Mouse (Mus musculus): ENCODE results near the gene Agmo.

The Agmo gene

DNA sequence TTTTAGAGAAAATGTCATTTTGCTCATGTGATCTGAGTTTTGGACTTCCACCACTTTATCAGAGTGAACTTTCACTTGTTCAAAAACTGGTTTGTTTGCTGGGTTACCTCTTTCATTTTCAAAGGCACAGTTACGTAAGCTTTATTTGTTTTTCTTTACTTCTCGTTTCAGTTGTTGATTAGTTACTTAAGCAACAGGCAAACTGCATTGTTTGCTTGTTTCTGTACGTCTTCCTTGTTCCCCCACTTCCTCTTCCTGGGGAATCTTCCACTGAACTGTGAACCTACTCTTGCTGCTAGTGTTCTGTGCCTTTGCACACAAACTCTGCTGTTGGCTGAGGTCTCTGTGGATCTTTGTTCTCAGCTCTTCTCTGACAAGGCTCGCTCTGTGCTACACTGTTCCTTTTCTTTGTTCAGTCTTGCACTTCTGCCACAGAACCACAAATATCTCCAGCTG is at the start of gene Agmo:
Agmo (plus strand) TSS at position 76 of the 456 bp plus-strand sequence.
- no peak for DNase-seq (ENCODE audit: extremely low spot score, low read depth, low spot score)

DNA sequence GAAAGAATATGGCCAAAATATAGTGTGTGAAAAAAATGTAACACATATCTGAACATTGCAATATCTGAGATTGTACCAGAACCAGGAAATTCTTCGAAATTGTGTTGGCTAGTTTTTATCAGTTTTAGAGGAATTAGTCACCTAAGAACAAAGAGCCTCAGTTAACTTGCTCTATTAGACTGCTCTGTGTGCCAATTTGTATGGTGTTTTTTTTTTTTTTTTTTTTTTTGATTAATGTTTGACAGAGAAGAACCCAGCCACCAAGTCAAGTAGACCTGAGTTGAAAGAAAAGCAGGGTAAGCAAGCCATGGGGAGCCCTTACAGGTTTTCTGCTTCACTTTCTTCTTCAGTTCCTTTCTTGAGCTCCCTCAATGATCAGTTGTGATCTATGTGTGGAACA is 10.3 kb upstream of the Agmo start:
- no peak for DNase-seq (ENCODE audit: extremely low spot score, low read depth, low spot score)

DNA sequence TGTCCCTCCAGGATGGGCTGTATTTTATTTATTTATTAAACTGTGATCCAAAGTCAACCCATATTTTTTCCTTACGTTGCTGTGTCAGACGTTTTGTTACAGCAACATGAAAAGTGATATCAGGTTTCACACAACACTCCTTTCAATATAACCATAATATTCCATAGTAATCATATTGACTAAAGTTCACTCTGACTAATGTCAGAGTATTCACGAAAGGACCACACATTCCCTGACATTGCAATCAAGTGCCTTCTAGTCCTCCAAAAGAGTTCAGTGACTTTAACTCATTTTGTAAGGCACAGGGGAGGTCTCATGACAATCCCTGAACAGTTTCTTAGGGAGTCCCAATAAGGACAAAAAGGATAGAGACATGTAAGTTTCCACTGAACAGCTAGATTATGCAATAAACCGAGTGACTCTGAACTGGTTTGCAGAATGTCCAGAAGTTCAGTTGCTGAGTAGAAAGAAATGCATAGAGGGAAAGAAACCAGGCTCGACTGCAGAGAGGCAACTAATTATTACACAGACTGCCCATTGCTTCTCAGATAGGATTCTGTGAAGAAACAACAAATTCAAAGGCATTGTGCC is 371 bp upstream of the Agmo start:
- no peak for DNase-seq (ENCODE audit: extremely low spot score, low read depth, low spot score)

DNA sequence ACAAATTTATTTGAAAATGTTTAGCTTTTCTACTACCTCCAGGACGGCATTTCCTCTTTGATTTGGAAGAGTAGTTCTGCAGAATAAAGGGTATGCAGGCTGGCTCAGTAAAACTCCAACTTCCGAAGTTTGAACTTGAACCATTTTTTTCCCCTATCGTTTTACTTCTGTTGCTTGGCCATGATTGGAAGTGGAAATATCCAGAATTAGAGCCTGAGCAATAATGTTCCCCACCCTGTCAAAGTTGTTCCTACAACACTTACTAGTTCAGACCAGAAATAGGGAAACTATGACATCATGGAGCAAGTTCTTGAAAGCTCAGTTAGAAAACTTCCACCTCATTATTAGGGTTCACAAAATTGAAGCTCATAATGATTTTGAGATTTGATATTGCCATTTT is 1.0 kb downstream of the Agmo start:
- no peak for DNase-seq (ENCODE audit: extremely low spot score, low read depth, low spot score)

DNA sequence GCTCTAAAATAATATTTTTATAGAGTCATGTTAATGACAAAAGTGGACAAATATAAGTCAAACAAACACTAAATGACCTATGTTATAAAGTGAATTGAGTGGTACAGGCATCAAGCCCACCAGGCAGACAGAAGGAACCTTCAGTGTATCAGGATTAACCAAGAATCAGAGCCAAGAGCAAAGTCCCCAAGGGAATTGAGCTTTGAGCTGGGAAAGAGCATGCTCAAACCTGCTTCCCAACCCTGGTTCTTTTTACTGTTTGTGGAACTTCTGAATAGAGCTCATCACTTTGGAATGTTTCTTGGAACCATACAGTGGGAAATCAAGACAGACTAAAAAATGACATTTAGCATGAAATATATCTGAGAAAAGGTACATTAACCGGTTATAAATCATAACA is 3.4 kb downstream of the Agmo start:
- DNase-seq (ENCODE audit: extremely low spot score, low read depth, low spot score): no peak

GRCm38 (mm10) chr12:37251688-37252087 is 10.2 kb downstream of the Agmo start:
- no peak for DNase-seq (ENCODE audit: extremely low spot score, low read depth, low spot score)

GRCm38 (mm10) chr12:37257099-37257498 is 15.7 kb downstream of the Agmo start:
- DNase-seq (ENCODE audit: extremely low spot score, low read depth, low spot score): no peak

DNA sequence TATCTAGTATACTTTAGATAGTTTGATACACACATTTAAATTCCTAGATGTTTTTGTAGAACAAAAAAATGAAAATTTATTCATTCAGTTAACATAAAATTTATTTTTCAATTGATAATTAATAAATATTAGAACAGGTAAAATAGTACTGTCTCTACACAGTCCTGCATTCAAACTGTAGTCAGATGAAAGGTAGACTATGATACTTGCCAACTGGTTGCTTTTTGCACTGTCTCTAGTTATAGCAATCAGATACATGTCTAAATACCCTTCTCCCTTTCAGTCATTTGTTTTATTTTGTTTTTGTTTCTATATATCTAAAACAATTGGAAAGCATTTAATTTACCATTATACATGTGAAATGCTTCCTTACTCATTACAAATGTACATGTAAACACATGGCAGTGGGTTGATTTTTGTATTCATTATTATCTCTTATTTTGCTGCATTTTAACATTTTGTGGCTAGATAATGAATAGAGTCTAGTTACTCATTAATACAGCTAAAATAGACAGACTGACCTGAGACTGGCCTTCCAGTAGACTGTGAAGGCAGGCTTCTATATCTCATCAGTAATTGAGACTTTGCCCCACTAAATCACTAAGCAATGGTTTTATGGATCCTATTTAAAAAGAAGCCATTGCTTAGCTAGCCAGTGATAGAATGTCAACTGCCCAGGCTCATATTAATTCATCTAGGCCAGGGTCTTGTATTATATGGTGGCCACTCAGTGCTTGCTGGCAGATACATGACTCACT is 18.5 kb downstream of the Agmo start:
- DNase-seq (ENCODE audit: extremely low spot score, low read depth, low spot score): no peak

GRCm38 (mm10) chr12:37263685-37264084 is 22.2 kb downstream of the Agmo start:
- no peak for DNase-seq (ENCODE audit: extremely low spot score, low read depth, low spot score)

DNA sequence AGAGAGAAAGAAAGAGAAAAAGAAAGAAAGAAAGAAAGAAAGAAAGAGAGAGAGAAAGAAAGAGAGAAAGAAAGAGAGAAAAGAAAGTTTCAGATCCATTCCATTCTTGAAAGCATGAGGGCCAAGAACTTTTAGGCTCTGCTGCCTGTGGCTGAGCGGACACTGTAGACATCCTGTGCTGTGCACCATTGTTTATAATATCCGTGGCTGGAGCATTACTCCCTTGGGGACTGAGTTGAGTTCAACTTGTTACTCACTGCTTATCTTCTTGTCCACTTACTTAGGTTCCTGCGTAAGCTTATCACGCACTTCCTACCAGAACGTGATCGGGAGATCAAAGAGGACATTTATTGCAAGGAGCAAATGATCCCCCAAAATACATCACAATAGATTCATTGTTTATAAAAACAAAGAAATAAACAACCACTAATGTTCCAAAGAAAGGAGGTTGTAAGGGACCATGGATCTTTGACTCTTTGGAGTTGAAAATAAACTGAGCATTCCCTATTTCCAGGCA is 27.3 kb downstream of the Agmo start:
- DNase-seq (ENCODE audit: extremely low spot score, low read depth, low spot score): no peak

- peak; percentile 70 for DNase-seq (ENCODE audit: extremely low spot score, low read depth, low spot score)
Measured at GRCm38 (mm10) chr12:37272660-37273059, 31.2 kb downstream of the Agmo start.

GRCm38 (mm10) chr12:37273964-37274657 is 32.7 kb downstream of the Agmo start:
- DNase-seq (ENCODE audit: extremely low spot score, low read depth, low spot score): no peak

DNA sequence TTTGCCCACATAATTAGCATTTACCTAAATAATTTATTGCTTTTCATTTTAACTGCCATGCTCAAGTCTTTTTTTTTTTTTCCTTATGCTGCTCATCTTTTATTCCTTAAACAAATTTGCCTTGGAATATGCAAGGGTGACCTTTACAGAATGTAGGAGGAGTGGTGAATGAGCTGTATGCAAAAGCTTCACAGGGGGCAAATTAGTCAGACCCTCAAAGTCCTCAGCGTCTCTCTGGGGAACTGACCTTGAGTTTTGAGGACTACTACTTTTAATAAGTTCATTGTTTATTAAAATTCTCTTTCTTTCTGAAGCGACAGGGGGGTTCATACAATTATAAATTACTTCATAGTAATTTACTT is 33.2 kb downstream of the Agmo start:
- no peak for DNase-seq (ENCODE audit: extremely low spot score, low read depth, low spot score)

GRCm38 (mm10) chr12:37306956-37307466 is 65.6 kb downstream of the Agmo start:
- peak; percentile 44 for DNase-seq (ENCODE audit: extremely low spot score, low read depth, low spot score)

DNA sequence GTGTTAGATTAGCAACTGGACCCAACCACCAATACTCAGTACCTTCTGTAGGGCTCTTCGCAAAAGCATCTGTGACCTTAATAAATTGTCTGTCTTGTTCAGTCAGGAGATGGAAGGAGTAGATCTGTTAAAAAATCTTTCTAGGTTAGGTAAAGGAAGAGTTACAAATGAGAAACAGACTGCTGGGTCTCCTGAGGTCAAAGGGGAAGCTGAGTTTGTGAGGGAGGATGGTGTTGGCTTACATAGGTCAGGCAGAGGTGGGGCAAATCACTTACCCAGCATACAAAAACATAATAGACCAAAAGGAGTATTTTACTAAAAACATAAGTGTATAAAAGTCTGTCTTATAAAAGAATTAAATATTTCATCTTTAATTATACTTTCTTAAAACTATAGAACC is 69.3 kb downstream of the Agmo start:
- peak; percentile 28 for DNase-seq (ENCODE audit: extremely low spot score, low read depth, low spot score)

DNA sequence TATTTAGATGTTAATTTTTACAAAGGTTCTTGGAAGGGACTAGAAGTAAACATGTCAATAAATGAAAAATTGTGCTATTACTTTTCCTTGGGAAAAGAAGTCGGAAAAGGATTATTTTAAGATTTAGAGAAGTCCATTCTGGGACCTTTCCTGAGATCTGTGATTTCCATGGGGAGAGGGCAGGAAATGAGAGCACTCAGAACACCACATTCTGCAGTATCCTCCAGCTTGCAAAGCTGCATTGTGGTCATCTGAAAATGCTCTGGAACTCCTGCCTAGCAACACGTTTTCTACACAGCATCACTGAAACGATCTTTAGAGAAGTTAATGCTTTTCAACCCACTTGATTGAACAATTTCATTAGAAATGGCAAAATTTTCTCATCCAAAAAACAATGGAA is 81.4 kb downstream of the Agmo start:
- DNase-seq (ENCODE audit: extremely low spot score, low read depth, low spot score): no peak

DNA sequence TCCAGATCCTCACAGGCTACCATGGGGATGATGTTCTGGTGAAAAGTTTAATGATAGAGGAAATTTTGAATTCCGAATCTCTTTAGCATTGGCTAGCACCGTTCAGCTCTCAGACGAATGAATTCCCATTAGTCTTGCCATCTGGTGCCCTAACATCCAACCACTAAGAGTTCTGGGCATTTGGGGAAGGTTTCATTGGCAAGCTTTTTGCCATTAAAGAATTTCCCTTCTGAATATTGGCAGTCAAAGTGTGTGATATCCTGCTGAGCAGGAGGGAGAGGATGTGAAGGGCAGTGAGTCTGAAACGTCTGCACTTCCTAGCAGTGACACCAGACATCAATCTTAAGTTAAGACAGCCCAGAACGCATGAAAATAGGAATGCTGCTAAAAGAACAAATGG is 93.5 kb downstream of the Agmo start:
- DNase-seq (ENCODE audit: extremely low spot score, low read depth, low spot score): no peak

GRCm38 (mm10) chr12:37344225-37344624 is 102.8 kb downstream of the Agmo start:
- DNase-seq (ENCODE audit: extremely low spot score, low read depth, low spot score): no peak

DNA sequence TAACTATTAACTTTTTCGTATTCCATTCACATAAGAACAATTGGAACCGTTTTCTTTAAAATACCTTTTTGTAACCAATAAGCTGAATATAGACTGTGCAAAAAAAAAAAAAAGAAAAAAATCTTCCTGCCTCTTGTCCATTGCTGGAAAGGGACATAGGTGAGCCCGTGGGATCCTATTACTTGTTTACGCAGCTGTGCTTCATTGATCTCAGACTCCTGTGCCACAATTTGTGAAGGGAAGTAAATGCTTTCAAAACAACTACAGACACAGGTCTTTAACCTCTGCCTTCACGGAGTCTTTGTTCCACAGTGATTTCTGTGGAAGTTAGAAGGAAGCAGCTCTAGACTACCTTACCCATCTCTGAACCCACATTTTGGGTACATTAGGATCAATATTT is 104.3 kb downstream of the Agmo start:
- DNase-seq (ENCODE audit: extremely low spot score, low read depth, low spot score): no peak

GRCm38 (mm10) chr12:37392316-37392715 is 150.9 kb downstream of the Agmo start:
- no peak for DNase-seq (ENCODE audit: extremely low spot score, low read depth, low spot score)

DNA sequence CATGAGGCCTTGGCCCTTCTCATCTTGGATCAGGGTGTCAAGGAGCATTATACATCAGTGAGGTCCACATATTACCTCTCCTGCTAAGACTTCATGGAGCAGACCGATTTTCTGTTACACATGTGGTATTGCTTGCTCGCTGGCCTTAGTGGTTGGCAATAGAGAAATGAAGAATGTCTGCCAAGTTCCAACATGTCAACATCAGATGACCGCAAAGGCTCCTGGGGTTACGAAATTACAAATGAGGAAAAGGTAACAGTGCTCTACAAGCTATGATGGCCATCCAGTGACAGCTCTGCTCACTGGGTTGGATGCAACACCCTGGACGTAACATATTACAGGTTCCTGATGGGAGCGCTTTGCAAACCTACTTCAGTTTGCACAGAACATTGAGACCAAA is 161.1 kb downstream of the Agmo start:
- no peak for DNase-seq (ENCODE audit: extremely low spot score, low read depth, low spot score)

- DNase-seq (ENCODE audit: extremely low spot score, low read depth, low spot score): no peak
Measured at GRCm38 (mm10) chr12:37426350-37426749, 184.9 kb downstream of the Agmo start.

All from hindlimb bud, embryonic 11.5 days (tissue).